Mouse (Mus musculus): Measurements from ENCODE around the gene Dnah1.

Gene Dnah1

GRCm38 (mm10) chr14:31317754-31318153 is 5.9 kb downstream of the Dnah1 start:
- DNase-seq (ENCODE audit: low read depth), result no peak

GRCm38 (mm10) chr14:31316613-31317012 is 7.1 kb downstream of the Dnah1 start:
- no peak for DNase-seq (ENCODE audit: low read depth)

DNA sequence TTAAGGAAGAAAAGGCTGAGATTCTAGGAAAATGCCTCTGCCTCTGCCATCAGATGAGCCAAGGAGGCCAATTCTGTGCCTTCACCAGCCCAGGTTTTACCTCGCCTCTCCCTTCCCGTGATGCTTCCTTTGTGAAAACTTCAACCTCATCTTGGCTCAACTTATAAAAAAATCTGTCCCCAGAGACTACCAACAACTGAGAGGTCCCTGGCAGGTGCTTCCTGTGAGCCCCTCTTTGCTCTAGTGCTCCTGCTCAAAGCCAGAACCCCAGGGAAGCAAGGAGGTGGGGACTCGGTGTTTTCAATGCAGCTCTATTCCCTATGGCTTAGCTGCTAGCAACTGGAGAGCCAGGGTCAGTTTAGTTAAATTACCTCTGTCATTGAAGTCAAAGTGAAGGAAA is 10.5 kb downstream of the Dnah1 start:
- no peak for DNase-seq (ENCODE audit: low read depth)

GRCm38 (mm10) chr14:31285728-31286127 is 38.0 kb downstream of the Dnah1 start:
- no peak for DNase-seq (ENCODE audit: low read depth)

DNA sequence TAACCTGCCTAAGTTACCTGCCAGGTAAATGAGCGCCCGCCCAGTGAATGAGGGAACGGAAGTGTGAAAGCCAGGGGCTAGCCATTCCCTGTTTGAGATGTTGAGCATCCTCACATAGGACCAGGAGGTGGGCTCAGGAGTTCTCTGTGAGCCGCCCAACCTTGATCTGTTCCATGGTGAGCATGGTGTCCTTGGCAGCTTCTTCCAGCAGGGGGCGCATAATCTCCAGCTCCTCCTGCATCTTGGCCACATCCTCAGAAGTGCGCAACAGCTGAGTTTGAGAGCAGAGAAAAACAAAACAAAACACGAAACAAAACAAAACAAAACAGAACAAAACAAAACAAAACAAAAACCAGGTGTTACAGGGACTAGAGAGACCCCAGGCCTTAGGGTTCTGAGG is 51.5 kb downstream of the Dnah1 start:
- peak; percentile 88 for DNase-seq (ENCODE audit: low read depth)

DNA sequence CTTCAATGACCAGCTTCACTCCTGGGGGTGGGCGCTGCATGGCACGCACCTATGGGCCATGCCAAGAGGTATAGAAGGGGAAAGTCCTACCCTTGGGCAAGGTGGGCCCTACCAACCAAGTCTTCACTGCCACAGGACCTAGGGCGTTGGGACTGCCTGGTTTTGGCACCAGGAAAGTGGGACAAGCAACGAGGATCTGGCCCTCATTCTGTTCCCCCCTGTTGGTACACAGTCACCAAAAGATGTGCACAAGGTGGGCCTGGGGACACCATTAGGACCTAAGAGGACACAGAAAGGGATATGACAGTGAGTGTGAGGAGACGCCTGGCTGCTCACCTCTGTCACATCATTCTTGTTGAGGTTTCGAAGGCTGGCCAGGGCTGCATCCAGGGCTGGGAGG is 52.6 kb downstream of the Dnah1 start:
- DNase-seq (ENCODE audit: low read depth), result no peak

- no peak for DNase-seq (ENCODE audit: low read depth)
Observed at GRCm38 (mm10) chr14:31269456-31270100, 54.1 kb downstream of the Dnah1 start.

GRCm38 (mm10) chr14:31268301-31269001 is 55.2 kb downstream of the Dnah1 start:
- no peak for DNase-seq (ENCODE audit: low read depth)

- DNase-seq (ENCODE audit: low read depth), result no peak
Observed at GRCm38 (mm10) chr14:31267649-31268048, 56.0 kb downstream of the Dnah1 start.

DNA sequence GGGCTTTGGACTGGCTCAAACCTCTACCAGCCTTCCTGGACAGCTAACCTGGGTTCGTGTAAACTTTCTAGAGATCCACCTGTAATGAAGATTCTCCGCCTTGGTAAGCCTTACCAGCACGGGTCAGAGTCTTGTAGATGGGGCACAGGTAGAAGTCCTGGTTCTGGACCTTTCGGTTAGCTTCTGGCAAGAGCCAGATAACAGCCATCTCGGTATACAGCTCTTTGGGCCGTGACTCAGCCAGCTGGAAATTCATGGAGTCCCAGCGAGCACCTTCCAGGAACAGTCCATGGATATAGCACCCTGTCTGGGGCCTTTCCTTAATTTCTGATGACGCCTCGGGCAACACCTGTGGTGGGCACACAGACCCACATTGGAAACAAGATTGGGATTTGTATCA is 62.8 kb downstream of the Dnah1 start:
- no peak for DNase-seq (ENCODE audit: low read depth)

GRCm38 (mm10) chr14:31260374-31260773 is 63.3 kb downstream of the Dnah1 start:
- DNase-seq (ENCODE audit: low read depth), result no peak

- DNase-seq (ENCODE audit: low read depth), result no peak
Observed at GRCm38 (mm10) chr14:31258476-31259050, 65.1 kb downstream of the Dnah1 start.

DNA sequence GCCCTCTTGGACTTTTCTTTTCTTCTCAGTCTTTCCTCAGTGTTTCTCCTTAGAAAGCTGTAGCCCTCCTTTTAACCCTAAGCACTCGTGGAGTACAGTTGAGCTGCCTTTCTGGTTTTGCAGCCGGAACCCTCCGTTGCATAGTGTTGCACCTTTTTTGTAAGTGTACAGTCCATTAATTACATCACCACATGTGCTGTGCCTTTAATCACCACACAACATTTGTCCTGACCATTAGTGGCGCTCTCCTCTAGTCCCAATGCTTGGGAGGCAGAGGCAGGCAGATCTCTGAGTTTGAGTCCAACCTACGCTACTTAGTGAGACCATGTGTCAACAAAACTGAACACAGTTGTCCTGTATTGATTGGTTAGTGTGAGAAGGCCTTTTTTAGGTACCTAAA is 71.6 kb downstream of the Dnah1 start:
- no peak for DNase-seq (ENCODE audit: low read depth)

DNA sequence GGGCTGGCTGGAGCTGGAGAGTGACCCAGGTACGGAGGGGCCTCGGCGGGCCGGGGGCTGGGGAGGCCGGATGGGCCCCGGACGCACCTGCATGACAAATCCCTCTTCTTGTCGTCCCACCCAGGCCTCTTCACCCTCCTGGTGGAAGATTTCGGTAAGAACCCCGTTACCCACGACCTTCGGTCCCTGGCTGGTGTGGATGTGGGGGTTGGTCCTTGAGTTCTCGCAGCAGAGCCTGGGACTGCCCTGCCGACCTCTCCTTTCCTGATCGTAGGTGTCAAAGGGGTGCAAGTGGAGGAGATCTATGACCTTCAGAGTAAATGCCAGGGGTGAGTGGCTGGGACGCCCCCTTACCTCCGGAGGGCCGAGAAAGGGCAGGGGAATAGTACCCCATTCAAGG is 72.1 kb downstream of the Dnah1 start:
- DNase-seq (ENCODE audit: low read depth), result no peak

DNA sequence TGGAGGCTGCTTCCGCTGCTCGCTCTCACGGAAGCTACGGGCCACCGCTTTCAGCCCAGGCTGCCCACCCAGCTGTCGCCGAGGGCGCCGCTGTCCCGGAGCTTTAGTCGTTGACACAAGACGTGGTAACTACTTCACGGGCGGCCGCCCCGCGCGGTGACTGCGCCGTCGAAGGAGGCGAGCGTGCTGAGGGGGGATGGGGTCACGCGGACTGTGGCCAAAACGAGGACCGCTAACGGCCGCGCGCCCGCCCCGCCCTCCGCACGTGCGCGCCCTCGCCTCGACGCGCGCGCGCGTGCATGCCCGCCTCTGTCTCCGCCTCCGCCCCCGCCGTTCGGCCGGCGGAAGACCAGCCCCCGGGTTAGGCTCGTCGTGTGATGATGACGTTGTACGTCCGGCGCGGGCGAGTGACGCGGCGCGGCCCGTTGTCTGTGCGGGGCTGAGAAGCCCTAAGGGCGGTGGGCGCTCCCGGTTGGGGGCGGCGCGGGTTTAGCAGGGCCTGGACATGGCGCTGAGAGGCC is 72.6 kb downstream of the Dnah1 start, which contains the start of the genes Phf7 and Bap1:
TSS of gene Phf7 (minus strand) at position 234 of the 521 bp plus-strand sequence.
TSS of gene Bap1 (plus strand) at position 367 of the 521 bp plus-strand sequence.
- peak; percentile 97 for DNase-seq (ENCODE audit: low read depth)

DNA sequence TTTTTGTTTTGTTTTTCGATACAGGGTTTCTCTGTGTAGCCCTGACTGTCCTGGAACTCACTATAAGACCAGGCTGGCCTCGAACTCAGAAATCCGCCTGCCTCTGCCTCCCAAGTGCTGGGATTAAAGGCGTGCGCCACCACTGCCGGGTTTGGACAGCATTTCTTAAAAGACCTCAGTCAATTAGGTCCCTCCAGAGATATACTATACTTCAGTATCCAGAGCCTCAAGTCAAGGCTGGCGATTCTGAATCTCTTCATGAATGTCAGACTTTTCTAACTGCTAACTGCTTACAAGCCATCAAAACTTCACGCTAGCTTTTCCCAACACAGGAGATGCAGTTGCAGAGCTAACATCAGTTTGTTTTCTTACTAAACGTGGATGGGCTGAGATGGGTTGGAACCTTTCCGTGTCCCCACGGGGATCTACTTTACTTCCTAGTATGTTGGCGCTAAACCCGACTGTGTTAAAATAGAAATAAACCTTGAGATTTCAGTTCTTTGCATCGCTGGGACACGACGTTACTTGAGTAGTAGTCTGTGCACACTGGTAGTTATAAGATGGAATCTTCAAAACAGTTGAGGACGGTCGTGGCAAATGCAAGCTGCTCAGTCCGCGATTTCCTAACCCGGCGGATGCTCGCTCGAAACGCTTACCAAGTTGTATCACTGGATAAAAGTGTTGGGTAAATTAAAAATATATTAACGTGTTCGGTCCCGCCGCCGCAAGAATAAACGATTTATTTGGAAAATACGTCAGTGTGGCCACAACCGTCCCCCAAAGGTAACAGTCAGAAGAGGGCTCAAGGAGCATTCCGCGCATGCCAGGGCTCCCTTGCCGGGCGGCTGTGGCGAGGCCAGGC is 73.2 kb downstream of the Dnah1 start:
- DNase-seq (ENCODE audit: low read depth), result no peak

DNA sequence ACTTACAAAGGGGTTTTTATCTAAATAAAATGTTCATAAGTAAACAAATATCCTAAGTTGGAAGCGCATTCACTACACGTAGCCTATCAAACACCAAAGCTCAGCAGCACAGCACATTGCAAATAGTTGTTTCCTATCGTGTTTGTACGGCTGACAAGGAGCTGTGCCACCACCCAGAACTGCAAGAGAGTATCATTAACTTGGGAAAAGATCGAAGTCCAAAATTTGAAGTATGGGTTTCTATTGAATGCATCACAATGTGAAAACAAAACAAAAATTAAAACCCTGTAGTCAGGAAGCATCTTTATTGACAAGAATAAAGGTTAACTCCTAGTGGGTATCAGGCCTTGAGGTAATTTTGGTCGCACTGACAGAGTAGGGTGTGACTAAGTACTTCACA is 75.3 kb downstream of the Dnah1 start:
- no peak for DNase-seq (ENCODE audit: low read depth)

DNA sequence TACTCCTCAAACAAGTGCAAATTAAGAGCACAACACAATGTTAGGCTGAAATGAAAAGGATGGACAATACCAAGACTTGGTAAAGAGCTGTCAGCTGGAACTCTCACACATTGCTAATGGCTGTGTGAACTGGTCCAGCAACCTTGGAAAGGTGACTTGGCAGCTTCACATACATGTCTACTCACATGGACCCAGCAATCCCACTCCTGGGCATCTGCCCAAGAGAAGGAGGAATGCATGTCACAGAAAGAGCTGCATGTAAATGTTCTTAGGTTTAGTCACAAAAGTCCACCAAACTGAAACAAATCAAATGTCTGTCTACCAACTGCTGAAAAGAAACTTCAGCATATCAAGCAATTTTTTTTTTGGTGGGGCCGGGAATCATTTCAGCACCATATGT is 77.8 kb downstream of the Dnah1 start:
- DNase-seq (ENCODE audit: low read depth), result no peak

GRCm38 (mm10) chr14:31244777-31245176 is 78.9 kb downstream of the Dnah1 start:
- no peak for DNase-seq (ENCODE audit: low read depth)

DNA sequence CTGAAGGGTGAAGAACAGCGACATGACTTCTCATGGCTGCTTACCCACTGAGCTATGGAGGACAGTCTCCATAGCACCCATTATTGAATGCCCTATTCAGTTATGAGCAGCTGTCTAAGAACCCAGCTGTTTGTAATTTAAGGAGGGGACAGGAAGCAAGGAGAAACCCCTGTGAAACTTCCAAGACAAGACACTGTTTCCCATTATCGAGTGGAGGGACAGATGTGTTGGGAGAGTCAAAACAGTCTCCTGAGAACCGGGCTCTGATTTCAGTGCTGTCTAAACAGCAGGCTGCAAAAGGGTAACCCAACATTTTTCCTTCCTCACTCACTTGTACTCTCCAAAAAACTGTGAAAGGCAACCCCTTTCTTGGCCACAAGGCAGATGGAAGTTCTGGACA is 83.2 kb downstream of the Dnah1 start:
- no peak for DNase-seq (ENCODE audit: low read depth)

DNA sequence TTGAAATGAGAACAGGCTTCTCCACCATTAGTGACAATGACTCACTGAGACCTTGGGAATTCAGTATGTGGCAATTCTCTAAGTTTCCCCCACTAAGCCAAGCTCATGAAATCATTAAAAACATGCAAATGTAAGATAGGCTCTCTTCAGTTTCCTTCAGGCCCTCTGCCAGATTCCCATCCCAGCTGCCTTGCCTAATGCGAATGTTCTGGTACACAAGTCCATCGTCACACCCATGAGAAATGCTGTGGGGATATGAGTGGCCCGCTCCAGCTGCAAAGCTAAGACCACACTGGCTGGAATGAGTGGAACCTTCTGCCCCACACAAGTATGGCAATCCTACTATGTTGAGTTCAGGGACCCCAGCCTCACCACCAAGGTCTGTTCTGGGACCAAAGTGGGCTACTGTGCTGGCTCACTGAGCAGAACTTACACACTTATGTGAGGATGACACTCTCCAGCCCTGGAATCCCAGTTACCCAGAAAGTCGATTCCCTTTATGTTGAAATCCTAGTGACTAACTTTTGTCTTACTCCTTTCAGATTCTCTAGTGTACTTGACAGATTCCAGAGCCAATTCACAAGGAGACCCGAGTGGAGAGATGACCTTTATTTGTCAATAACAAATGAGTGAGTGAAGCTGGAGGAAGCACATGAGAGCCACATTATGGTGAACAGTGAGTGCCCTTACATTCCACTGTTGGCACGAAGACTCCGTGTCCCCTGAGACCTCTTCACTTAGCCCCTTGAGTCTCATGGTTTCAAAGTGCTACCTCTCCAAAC is 86.4 kb downstream of the Dnah1 start:
- no peak for DNase-seq (ENCODE audit: low read depth)

Data from induced T-regulatory cell, adult 2 months (primary cell).